Mouse (Mus musculus): ENCODE measurements around the gene Car6. TPM values are rescaled to one million over a fixed set of nuclear protein-coding genes. Genes with fewer than 3 reads are reported as not detected.

Gene Car6
- polyA plus RNA-seq, 1 experiment from 2014 or later, result not detected

DNA sequence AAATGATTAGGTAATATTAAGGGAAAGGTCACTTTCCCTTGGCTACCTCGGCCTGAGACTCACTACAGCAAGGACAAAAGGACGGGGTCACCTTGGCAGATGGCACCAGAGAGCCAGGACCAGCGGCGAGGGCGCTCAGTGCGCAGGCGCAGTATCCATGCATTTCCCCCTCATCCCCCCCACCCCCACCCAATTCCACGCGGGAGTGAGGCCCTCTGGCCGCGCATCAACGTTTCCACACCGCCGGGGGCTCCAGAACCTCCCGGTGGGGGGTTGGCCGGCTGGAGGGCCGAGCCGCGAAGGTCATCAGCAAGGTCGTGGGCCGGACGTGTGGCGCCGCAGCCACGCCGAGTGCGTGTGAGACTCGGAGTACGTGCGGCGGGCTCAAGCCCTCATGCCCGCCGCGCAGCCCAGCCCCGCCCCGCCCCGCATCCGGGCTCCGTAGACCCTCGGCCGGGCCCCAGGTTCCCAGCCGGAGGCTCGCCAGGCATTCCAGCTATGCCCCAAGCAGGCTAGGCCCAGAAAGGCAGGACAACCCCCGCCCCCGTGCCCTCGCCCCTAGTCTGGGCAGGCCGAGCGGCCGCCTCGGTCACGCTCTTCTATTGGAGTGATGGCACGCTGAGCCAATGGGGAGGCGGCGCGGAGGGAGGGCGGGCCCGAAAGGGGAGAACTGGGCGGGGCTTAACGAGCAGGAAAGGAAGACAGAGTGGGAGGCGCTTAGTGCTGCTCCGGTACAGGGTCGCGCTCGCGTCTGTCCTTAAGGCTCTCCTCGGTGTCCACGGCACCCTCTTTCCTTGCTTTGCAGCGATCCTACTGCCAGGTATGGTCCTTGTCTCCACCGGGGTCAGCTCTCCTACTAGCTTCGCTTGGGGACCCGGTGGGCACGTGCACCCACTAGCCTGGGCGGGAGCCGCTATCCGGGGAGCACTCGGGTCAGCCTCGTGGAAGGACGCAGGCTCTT, 35.7 kb upstream of the Car6 start, which contains the start of gene Eno1:
Gene Eno1 (plus strand): TSS at position 201 of the 961 bp plus-strand sequence.
- Histone ChIP-seq H3K27ac (ENCODE audit: low read depth) (peak within 1 kb of the TSS; percentile 97), H3K4me2 (ENCODE audit: low read depth, low read length) (peak within 1 kb of the TSS; percentile 85), H3K36me3 (replicated peaks; ENCODE audit: insufficient read depth, low read length) (peaks cover 15% of the 10 kb centered on the region), H3K27me3 (ENCODE audit: insufficient read depth, low read length) (no peaks in the 10 kb centered on the region), H3K9me3 (ENCODE audit: low read length) (no peaks in the 10 kb centered on the region), H3K4me1 (ENCODE audit: insufficient read depth) (peaks cover 34% of the 10 kb centered on the region), H3K9ac (replicated peaks) (peak within 1 kb of the TSS; percentile 78), H3K4me3 (ENCODE audit: low read depth, low read length) (peak within 1 kb of the TSS; percentile 81)
- no peak; the same call in 1 of the 2 replicates for TF ChIP-seq CTCF (IDR thresholded peaks at IDR 0.05; ENCODE audit: low read depth)
- no peak for TF ChIP-seq EP300 (IDR thresholded peaks at IDR 0.05; ENCODE audit: low read depth)
- DNase-seq (peak; percentile 99), ATAC-seq (peak; percentile 95)
- WGBS (ENCODE audit: insufficient replicate concordance), result under 1% methylated on average over 59 of the region's 78 CpGs

GRCm38 (mm10) chr4:150236031-150236430, 34.9 kb upstream of the Car6 start:
- no peaks in the 10 kb centered on the region for H3K27me3 ChIP-seq (ENCODE audit: insufficient read depth, low read length)
- H3K9me3 ChIP-seq (ENCODE audit: low read length), result no peaks in the 10 kb centered on the region
- ATAC-seq (no peak), DNase-seq (no peak)
- peaks cover 27% of the 10 kb centered on the region for H3K4me1 ChIP-seq (ENCODE audit: insufficient read depth)
- H3K4me3 ChIP-seq (ENCODE audit: low read depth, low read length), result peak overlapping the region; percentile 81
- H3K27ac ChIP-seq (ENCODE audit: low read depth), result peak overlapping the region; percentile 97
- WGBS (ENCODE audit: insufficient replicate concordance), result 69% methylated on average over 8 of the region's 8 CpGs
- peak overlapping the region; percentile 85 for H3K4me2 ChIP-seq (ENCODE audit: low read depth, low read length)
- peak overlapping the region; percentile 78 for H3K9ac ChIP-seq (replicated peaks)
- TF ChIP-seq CTCF (IDR thresholded peaks at IDR 0.05; ENCODE audit: low read depth), result no peak
- no peak for TF ChIP-seq EP300 (IDR thresholded peaks at IDR 0.05; ENCODE audit: low read depth)
- H3K36me3 ChIP-seq (replicated peaks; ENCODE audit: insufficient read depth, low read length), result peaks cover 8% of the 10 kb centered on the region

GRCm38 (mm10) chr4:150235585-150235984, 34.5 kb upstream of the Car6 start:
- Histone ChIP-seq H3K27ac (ENCODE audit: low read depth) (no peak overlapping the region), H3K4me3 (ENCODE audit: low read depth, low read length) (no peak overlapping the region), H3K4me1 (ENCODE audit: insufficient read depth) (peaks cover 24% of the 10 kb centered on the region), H3K9ac (replicated peaks) (no peak overlapping the region), H3K27me3 (ENCODE audit: insufficient read depth, low read length) (no peaks in the 10 kb centered on the region), H3K4me2 (ENCODE audit: low read depth, low read length) (no peak overlapping the region), H3K36me3 (replicated peaks; ENCODE audit: insufficient read depth, low read length) (peaks cover 3% of the 10 kb centered on the region), H3K9me3 (ENCODE audit: low read length) (no peaks in the 10 kb centered on the region)
- DNase-seq (no peak), ATAC-seq (no peak)
- 75% methylated on average over 4 of the region's 4 CpGs for WGBS (ENCODE audit: insufficient replicate concordance)
- TF ChIP-seq CTCF (IDR thresholded peaks at IDR 0.05; ENCODE audit: low read depth) (no peak), EP300 (IDR thresholded peaks at IDR 0.05; ENCODE audit: low read depth) (no peak)

DNA sequence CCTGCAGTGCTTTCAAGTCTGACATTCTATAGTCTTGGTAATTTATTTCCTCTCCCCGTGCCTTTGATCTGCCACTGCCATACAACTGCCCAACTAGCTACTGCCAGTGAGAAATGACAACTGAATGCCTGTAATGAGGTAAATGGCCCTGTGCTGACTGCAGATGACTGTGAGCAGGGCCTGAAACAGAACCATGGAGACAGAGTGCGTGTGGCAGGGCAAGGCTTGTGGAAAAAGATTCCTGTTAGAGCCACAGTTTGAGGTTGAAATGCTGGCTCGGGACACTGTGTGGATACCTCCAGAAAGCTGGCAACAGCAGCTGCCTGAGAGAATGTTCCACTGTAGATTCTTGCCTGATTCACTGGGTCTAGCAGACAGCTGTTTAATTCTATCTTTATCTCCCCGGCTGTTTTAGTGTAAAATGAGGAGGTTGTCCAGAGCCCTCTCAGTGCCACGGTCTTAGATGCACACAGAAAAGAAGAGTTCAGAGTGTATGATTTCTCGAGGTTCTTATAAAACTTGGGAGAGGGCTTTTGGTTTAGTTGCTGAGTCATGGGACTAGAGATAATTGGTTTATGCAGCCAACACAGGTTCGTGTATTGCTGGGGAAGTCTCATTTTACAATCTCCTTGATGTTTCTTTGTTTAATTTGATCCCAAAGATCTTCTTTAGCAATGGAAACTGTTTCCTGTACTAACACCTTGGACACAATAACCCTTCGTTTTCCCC, 33.6 kb upstream of the Car6 start:
- Histone ChIP-seq H3K4me1 (ENCODE audit: insufficient read depth) (peaks cover 21% of the 10 kb centered on the region), H3K36me3 (replicated peaks; ENCODE audit: insufficient read depth, low read length) (no peaks in the 10 kb centered on the region), H3K27ac (ENCODE audit: low read depth) (no peak overlapping the region), H3K9ac (replicated peaks) (no peak overlapping the region), H3K9me3 (ENCODE audit: low read length) (no peaks in the 10 kb centered on the region), H3K4me3 (ENCODE audit: low read depth, low read length) (no peak overlapping the region), H3K27me3 (ENCODE audit: insufficient read depth, low read length) (no peaks in the 10 kb centered on the region), H3K4me2 (ENCODE audit: low read depth, low read length) (no peak overlapping the region)
- no peak for TF ChIP-seq CTCF (IDR thresholded peaks at IDR 0.05; ENCODE audit: low read depth)
- no peak for TF ChIP-seq EP300 (IDR thresholded peaks at IDR 0.05; ENCODE audit: low read depth)
- ATAC-seq, result no peak
- WGBS (ENCODE audit: insufficient replicate concordance), result 54% methylated on average over 8 of the region's 8 CpGs
- DNase-seq, result no peak

GRCm38 (mm10) chr4:150231871-150232270, 30.7 kb upstream of the Car6 start:
- WGBS (ENCODE audit: insufficient replicate concordance), result 71% methylated on average over 8 of the region's 8 CpGs
- Histone ChIP-seq H3K9ac (replicated peaks) (no peak overlapping the region), H3K4me2 (ENCODE audit: low read depth, low read length) (no peak overlapping the region), H3K9me3 (ENCODE audit: low read length) (no peaks in the 10 kb centered on the region), H3K36me3 (replicated peaks; ENCODE audit: insufficient read depth, low read length) (no peaks in the 10 kb centered on the region), H3K4me1 (ENCODE audit: insufficient read depth) (peaks cover 13% of the 10 kb centered on the region), H3K4me3 (ENCODE audit: low read depth, low read length) (no peak overlapping the region), H3K27me3 (ENCODE audit: insufficient read depth, low read length) (no peaks in the 10 kb centered on the region), H3K27ac (ENCODE audit: low read depth) (no peak overlapping the region)
- ATAC-seq (no peak), DNase-seq (no peak)
- TF ChIP-seq CTCF (IDR thresholded peaks at IDR 0.05; ENCODE audit: low read depth), result no peak
- TF ChIP-seq EP300 (IDR thresholded peaks at IDR 0.05; ENCODE audit: low read depth), result no peak
